Mouse (Mus musculus) ovary, postnatal 36 days (tissue): ENCODE measurements around the gene Cdh26.

Experiments
- DNase-seq: peaks from one replicate; pipeline ENCODE4 v3.0.0; 2022; ENCODE audit warnings: low spot score, mixed read lengths

Gene Cdh26

GRCm38 (mm10) chr2:178513043-178513442 is 82.7 kb downstream of the Cdh26 start:
- no peak for DNase-seq

GRCm38 (mm10) chr2:178513636-178514071 is 83.3 kb downstream of the Cdh26 start:
- DNase-seq = no peak

GRCm38 (mm10) chr2:178516421-178516820 is 86.1 kb downstream of the Cdh26 start:
- no peak for DNase-seq

GRCm38 (mm10) chr2:178516941-178517340 is 86.6 kb downstream of the Cdh26 start:
- DNase-seq = no peak

GRCm38 (mm10) chr2:178519321-178519720 is 89.0 kb downstream of the Cdh26 start:
- DNase-seq = no peak

GRCm38 (mm10) chr2:178520216-178520615 is 89.9 kb downstream of the Cdh26 start:
- no peak for DNase-seq

GRCm38 (mm10) chr2:178522331-178522730 is 92.0 kb downstream of the Cdh26 start:
- no peak for DNase-seq

GRCm38 (mm10) chr2:178522786-178523185 is 92.5 kb downstream of the Cdh26 start:
- DNase-seq = no peak

- DNase-seq = no peak
Observed at GRCm38 (mm10) chr2:178526776-178527175, 96.4 kb downstream of the Cdh26 start.

- DNase-seq = no peak
Observed at GRCm38 (mm10) chr2:178531226-178531625, 100.9 kb downstream of the Cdh26 start.

- no peak for DNase-seq
Observed at GRCm38 (mm10) chr2:178536574-178536973, 106.2 kb downstream of the Cdh26 start.
